Mouse (Mus musculus): ENCODE measurements around the gene Mylk. TPM values are rescaled to one million over a fixed set of nuclear protein-coding genes. Genes with fewer than 3 reads are reported as not detected.

Mylk gene
- polyA plus RNA-seq, 1 experiment from 2014 or later, result 3.9 TPM

DNA sequence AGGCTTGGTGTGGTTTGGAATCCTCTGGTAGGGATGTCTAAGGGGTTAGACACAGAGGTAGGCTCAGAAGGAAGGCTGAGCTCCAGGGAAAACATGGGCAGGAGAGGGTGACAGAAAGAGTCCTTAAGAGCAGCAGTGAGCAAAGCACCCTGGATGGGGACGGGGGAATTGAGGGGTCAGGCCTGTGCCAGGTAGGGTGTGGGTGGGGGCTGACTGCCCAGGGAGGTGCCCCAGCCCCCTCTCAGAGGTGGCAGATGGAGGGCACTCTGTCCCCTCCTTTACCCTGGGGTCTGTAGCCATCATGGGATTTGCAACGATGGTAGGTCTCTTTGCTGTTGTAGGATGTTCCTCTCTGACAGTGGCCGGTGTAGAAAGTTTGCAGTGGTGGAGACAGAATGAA, 201.3 kb downstream of the Mylk start:
- DNase-seq (ENCODE audit: low spot score), result no peak
- no peaks in the 10 kb centered on the region for H3K9me3 ChIP-seq (replicated peaks)
- no peaks in the 10 kb centered on the region for H3K36me3 ChIP-seq
- H3K4me3 ChIP-seq, result no peak overlapping the region
- peaks cover 15% of the 10 kb centered on the region for H3K4me1 ChIP-seq
- H3K27me3 ChIP-seq (ENCODE audit: low read depth, poor library complexity, severe bottlenecking), result no peaks in the 10 kb centered on the region
- H3K27ac ChIP-seq, result no peak overlapping the region
- WGBS, result 86% methylated on average over 3 of the region's 3 CpGs

DNA sequence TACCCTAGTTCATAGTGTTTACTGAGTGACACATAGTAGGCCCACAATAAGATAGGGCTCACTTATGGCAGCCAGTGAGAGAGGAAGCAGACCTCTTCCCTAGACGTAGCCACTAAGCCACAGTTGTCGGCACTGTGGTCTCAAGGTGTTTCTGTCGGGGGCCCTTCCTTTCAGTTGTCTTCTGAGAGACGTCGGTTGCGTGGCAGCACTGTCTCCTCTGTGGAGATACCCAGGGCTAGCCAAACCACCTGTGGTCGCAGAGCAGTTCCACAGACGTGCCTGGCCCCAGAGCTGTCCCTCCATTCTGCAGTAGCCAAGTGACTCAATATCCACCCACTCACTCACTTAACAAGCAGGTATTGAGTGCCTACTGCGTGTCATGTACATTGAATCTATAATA, 205.9 kb downstream of the Mylk start:
- WGBS, result 89% methylated on average over 9 of the region's 9 CpGs
- DNase-seq (ENCODE audit: low spot score), result no peak
- Histone ChIP-seq H3K27me3 (ENCODE audit: low read depth, poor library complexity, severe bottlenecking) (no peaks in the 10 kb centered on the region), H3K27ac (no peak overlapping the region), H3K4me3 (no peak overlapping the region), H3K9me3 (replicated peaks) (no peaks in the 10 kb centered on the region), H3K36me3 (peaks cover 6% of the 10 kb centered on the region), H3K4me1 (peaks cover 3% of the 10 kb centered on the region; the same call in 1 of the 2 replicates)

DNA sequence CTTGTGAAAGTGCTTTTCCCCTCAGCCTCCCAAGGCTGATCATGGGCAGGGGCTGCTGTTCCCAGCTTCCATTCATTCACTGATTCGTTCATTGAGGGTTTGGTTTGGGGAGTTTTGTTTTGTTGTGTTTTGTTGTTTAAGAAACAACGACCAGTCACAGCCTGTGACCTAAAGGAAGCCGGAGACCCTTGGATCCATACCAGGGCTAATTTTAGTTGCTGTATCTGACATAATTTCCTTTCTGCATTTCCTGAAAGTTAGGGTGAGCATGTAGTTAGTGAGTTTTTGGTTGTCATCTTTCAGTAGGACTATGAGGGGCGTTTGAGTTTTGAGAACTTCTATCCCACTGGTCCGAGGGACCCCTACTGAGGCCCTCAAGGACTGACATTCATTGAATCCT, 207.2 kb downstream of the Mylk start:
- H3K4me1 ChIP-seq, result peaks cover 10% of the 10 kb centered on the region
- no peaks in the 10 kb centered on the region for H3K27me3 ChIP-seq (ENCODE audit: low read depth, poor library complexity, severe bottlenecking)
- no peaks in the 10 kb centered on the region for H3K9me3 ChIP-seq (replicated peaks)
- H3K4me3 ChIP-seq, result no peak overlapping the region
- DNase-seq (ENCODE audit: low spot score), result no peak
- H3K36me3 ChIP-seq, result peaks cover 6% of the 10 kb centered on the region
- 84% methylated on average over 5 of the region's 5 CpGs for WGBS
- no peak overlapping the region for H3K27ac ChIP-seq

DNA sequence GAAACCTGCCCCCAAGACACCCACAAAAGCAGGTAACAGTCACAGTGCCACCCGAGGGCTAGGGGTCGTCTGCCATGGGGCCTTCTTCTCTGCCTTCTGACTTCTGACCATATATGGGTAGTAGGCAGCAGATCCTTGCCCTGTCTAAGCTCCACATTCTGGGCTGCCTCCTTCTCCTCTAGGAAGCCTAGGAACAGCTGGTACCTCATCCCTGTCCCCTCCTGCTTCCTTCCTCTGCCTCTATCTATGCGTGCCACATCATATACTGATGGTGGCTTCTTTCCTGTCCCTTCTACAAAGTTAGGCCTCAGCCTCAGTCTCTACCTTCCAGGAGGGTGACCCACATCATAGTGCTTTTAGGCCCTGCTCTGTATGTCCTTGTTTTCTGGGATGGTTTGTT, 207.8 kb downstream of the Mylk start:
- H3K4me3 ChIP-seq, result no peak overlapping the region
- H3K27ac ChIP-seq, result no peak overlapping the region
- H3K36me3 ChIP-seq, result peaks cover 6% of the 10 kb centered on the region
- no peaks in the 10 kb centered on the region for H3K9me3 ChIP-seq (replicated peaks)
- no peaks in the 10 kb centered on the region for H3K27me3 ChIP-seq (ENCODE audit: low read depth, poor library complexity, severe bottlenecking)
- peaks cover 16% of the 10 kb centered on the region for H3K4me1 ChIP-seq
- 84% methylated on average over 3 of the region's 3 CpGs for WGBS
- no peak for DNase-seq (ENCODE audit: low spot score)

DNA sequence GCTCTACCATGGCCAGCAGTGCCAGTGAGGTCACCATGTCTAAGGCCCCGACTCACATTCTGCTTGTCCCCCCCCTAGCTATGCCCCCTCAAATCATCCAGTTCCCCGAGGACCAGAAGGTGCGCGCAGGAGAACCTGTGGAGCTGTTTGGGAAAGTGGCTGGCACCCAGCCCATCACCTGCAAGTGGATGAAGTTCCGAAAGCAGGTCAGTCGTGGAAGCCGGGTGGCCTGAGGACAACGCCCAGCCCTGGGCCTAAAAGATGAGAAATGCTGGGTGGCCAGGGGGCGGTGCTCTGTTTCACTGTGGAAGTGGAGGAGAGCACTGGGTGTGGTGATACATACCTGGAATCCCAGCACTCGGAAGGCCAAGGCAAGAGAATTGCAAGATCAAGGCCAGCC, 208.5 kb downstream of the Mylk start:
- no peaks in the 10 kb centered on the region for H3K27me3 ChIP-seq (ENCODE audit: low read depth, poor library complexity, severe bottlenecking)
- peaks cover 23% of the 10 kb centered on the region for H3K4me1 ChIP-seq
- no peak overlapping the region for H3K4me3 ChIP-seq
- no peaks in the 10 kb centered on the region for H3K9me3 ChIP-seq (replicated peaks)
- no peak for DNase-seq (ENCODE audit: low spot score)
- peaks cover 6% of the 10 kb centered on the region for H3K36me3 ChIP-seq
- 92% methylated on average over 10 of the region's 10 CpGs for WGBS
- no peak overlapping the region for H3K27ac ChIP-seq

DNA sequence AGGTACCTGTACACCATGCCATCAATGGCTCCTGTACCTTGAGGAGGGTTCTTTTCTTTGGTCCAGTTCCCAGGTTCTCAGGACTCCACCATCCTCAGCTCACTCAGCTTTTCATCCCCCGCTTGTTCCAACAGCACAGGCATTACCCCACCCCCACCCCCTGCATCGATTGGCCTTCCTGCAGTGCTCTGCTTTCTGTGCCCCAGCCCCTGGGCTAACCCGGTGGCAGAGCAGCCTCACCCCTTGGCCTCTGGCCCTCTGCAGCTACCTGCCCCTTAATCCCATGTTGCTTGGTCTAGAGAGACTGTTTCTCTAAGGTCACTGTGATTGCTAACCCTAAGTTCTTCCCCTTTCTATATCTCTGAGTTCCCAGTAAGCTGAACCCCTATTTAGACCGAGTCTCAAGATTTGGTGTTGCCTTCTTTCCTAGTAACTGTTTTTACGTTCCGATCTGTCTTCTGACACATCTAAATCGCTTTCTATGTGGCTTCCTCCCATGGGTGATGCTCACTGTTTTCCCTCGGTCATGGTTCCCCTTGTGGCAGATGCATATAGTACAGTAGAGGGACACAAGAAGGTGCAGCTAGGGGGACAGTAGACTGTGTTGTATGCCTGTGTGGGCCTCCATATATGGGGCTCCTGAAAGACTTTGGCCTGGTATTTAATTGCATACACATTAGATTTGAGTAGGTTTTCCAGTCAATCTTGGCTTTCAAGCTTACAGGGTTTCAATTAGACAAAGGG, 212.6 kb downstream of the Mylk start:
- Histone ChIP-seq H3K4me3 (no peak overlapping the region), H3K9me3 (replicated peaks) (no peaks in the 10 kb centered on the region), H3K4me1 (peaks cover 54% of the 10 kb centered on the region), H3K27ac (peak overlapping the region; percentile 72), H3K36me3 (peaks cover 6% of the 10 kb centered on the region), H3K27me3 (ENCODE audit: low read depth, poor library complexity, severe bottlenecking) (no peaks in the 10 kb centered on the region)
- DNase-seq (ENCODE audit: low spot score), result no peak
- 75% methylated on average over 8 of the region's 8 CpGs for WGBS

DNA sequence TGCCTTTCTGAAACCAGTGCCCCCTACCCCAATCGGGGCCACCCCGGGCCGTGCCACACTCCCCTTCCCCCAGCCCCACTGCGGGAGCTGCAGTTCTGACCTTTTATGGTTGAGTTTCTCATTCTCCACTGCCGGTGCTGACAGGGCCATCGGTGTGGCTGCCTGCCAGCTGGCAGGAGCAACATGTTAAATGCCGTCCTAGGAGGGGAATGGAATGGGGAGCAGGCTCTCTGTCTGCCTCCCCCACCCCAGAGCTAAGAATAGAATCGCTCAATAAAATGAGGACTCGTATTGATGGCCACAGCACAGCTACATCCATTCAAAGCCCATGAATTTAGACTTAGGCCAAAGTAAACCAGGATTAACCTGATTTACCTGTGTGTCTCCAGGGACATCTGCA, 213.7 kb downstream of the Mylk start:
- Histone ChIP-seq H3K9me3 (replicated peaks) (no peaks in the 10 kb centered on the region), H3K36me3 (peaks cover 6% of the 10 kb centered on the region), H3K27me3 (ENCODE audit: low read depth, poor library complexity, severe bottlenecking) (no peaks in the 10 kb centered on the region), H3K4me1 (peaks cover 62% of the 10 kb centered on the region), H3K27ac (peak overlapping the region; percentile 72), H3K4me3 (no peak overlapping the region)
- peak; percentile 46 for DNase-seq (ENCODE audit: low spot score)
- WGBS, result 26% methylated on average over 9 of the region's 9 CpGs

DNA sequence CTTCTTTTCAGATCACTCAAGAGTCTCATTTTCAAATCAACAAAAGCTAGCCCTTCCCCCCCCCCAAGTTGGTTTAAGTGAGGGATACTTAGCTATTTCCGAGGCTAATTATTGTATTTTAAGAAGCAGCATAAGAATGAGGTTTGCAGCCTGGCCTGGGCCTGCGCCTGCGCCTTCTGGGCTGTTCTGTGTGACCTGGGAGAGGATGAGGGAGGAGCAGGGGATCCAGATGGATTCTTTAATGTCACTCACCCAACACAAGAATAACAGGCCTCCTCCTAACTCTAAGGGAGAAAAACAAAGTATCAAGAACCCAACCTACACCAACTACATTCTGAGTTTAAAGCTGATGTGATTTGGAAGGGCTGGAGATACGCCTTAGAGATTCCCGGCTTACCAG, 214.3 kb downstream of the Mylk start:
- DNase-seq (ENCODE audit: low spot score), result no peak
- Histone ChIP-seq H3K9me3 (replicated peaks) (no peaks in the 10 kb centered on the region), H3K4me1 (peaks cover 62% of the 10 kb centered on the region), H3K4me3 (no peak overlapping the region), H3K27me3 (ENCODE audit: low read depth, poor library complexity, severe bottlenecking) (no peaks in the 10 kb centered on the region), H3K36me3 (peaks cover 6% of the 10 kb centered on the region), H3K27ac (peak overlapping the region; percentile 72)
- WGBS, result 86% methylated on average over 5 of the region's 5 CpGs

DNA sequence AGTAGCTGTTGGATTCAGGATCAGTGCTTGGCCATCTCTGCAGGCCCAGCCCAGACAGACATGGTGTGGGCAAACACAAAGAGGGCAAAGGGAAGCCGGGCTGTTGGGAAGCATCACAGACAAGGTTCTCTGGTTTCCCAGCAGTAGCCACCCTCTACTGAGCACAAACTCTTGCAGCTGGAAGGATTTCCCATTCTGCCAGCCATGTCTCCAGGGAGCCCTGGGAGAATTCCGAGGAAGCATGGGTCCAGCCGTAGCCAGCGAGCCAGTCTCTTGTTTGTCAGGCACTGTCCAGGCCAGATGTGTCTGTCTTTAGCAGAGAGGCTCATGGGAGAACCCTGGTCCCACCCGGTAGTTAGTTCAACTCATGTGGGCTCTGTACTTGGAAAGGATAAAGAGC, 215.2 kb downstream of the Mylk start:
- Histone ChIP-seq H3K4me1 (peaks cover 62% of the 10 kb centered on the region), H3K4me3 (no peak overlapping the region), H3K9me3 (replicated peaks) (no peaks in the 10 kb centered on the region), H3K36me3 (no peaks in the 10 kb centered on the region), H3K27me3 (ENCODE audit: low read depth, poor library complexity, severe bottlenecking) (no peaks in the 10 kb centered on the region), H3K27ac (peak overlapping the region; percentile 37; the same call in 1 of the 2 replicates)
- 83% methylated on average over 5 of the region's 5 CpGs for WGBS
- no peak for DNase-seq (ENCODE audit: low spot score)

DNA sequence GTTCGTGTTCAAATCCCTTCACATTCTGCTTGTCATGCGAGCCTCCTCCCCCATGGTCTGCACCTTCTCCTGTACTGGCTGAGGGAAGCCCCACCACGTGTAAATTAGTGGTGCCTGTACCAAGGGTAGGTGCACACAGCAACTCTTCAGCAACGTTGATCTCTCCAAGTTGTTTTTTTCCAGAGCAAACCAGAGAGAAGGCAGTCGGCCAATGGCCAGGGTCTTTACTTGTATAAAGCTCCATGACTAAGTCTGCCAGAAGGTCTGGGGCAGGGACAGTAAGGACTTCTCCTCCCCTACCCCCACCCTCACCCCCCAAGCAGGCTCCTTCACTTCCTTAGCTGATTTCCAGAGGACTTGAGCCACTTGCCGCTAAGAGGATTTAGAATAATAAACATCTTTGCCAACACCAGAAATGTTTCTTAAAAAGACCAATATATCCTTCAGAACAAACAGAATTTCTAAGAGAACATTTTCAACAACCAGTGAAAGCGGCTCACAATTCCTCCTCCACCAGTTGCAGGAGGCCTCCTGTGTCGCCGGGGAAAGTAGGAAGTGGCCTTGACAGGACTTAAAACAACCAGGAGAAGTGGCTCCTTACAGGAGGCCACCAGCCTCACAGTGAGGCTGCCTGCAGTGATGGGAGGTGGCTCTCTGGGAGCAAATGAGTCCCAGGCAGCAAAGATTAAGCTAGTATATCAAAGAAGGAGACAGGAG, 216.0 kb downstream of the Mylk start:
- H3K4me1 ChIP-seq, result peaks cover 62% of the 10 kb centered on the region
- no peak overlapping the region for H3K4me3 ChIP-seq
- no peaks in the 10 kb centered on the region for H3K36me3 ChIP-seq
- no peaks in the 10 kb centered on the region for H3K9me3 ChIP-seq (replicated peaks)
- DNase-seq (ENCODE audit: low spot score), result no peak
- H3K27me3 ChIP-seq (ENCODE audit: low read depth, poor library complexity, severe bottlenecking), result no peaks in the 10 kb centered on the region
- 57% methylated on average over 9 of the region's 9 CpGs for WGBS
- H3K27ac ChIP-seq, result peak overlapping the region; percentile 28; the same call in 1 of the 2 replicates

DNA sequence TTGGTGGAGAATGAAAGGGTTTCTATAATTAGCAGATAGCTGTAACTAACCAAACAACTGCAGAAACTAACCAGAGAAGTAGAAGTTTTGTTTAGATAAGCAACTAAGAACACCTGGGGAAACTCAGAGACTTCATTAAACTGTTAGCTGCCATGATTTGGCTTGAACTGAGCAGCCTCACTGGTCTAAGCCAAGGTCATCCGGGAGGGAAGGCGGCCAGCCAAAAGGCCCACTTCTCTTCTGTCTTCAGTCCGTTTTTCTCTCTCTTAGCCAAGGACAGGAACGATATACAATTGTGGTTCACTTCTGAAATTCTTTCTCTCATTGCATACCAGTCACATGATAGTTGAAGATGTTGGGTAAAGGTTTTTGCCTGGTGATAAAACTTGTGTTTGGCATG, 217.3 kb downstream of the Mylk start:
- Histone ChIP-seq H3K27me3 (ENCODE audit: low read depth, poor library complexity, severe bottlenecking) (no peaks in the 10 kb centered on the region), H3K4me3 (no peak overlapping the region), H3K4me1 (peaks cover 67% of the 10 kb centered on the region), H3K27ac (no peak overlapping the region), H3K9me3 (replicated peaks) (no peaks in the 10 kb centered on the region), H3K36me3 (no peaks in the 10 kb centered on the region)
- WGBS, result 90% methylated on average over 4 of the region's 4 CpGs
- DNase-seq (ENCODE audit: low spot score), result no peak

DNA sequence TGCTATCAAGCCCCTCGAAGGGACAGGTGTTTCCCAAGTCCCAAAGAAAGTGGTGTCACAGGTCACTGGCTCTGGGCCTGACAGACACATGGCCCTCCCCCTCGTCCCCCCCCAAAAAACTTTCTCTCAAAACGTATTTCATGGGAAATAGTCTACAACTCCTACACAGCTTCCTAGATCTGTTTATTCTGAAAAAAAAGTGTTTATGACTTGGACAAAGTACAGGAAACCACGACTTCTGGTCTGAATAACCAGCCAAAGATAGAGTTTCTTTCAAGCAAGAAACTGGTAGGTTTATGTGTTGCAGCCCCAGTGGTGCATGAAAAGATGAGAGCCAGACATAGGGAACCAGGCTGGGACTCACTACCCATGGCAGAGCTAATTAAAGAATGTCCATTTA, 218.0 kb downstream of the Mylk start:
- no peak for DNase-seq (ENCODE audit: low spot score)
- H3K4me1 ChIP-seq, result peaks cover 61% of the 10 kb centered on the region
- 64% methylated on average over 4 of the region's 4 CpGs for WGBS

DNA sequence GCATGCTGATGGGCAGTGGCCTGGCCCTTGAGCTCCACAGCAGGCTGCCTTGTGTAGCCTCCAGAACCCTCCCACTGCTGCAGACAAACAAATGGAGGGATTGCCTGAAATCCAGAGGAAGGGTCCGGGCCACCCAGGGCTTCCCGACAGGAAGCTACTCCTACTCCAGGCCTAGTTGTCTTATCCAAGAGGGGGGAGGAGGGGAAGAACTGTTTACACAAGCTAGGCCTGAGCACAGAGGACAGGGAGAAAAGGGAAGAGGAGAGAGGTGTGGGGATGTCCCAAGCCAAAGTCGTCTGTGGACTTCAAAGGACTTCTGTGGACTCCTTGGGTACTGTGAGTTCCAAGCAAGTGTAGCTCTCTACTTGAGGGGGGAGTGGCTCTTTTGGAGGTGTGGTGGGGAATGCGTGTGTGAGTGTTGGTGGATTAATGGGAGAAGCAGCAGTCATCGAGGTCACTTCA, 221.6 kb downstream of the Mylk start:
- peak overlapping the region; percentile 46; the same call in 1 of the 2 replicates for H3K27ac ChIP-seq
- 47% methylated on average over 5 of the region's 5 CpGs for WGBS
- H3K4me1 ChIP-seq, result peaks cover 29% of the 10 kb centered on the region
- H3K4me3 ChIP-seq, result no peak overlapping the region
- H3K27me3 ChIP-seq (ENCODE audit: low read depth, poor library complexity, severe bottlenecking), result no peaks in the 10 kb centered on the region
- no peaks in the 10 kb centered on the region for H3K9me3 ChIP-seq (replicated peaks)
- no peak for DNase-seq (ENCODE audit: low spot score)
- H3K36me3 ChIP-seq, result no peaks in the 10 kb centered on the region

More for the DNA sequence above, 218.0 kb downstream of the Mylk start:
- H3K9me3 ChIP-seq (replicated peaks), result no peaks in the 10 kb centered on the region
- H3K4me3 ChIP-seq, result no peak overlapping the region
- H3K36me3 ChIP-seq, result no peaks in the 10 kb centered on the region
- no peak overlapping the region for H3K27ac ChIP-seq
- no peaks in the 10 kb centered on the region for H3K27me3 ChIP-seq (ENCODE audit: low read depth, poor library complexity, severe bottlenecking)

Data from limb, embryonic 10.5 days (tissue).